Mouse (Mus musculus): ENCODE data around the gene Smpd3. TPM values are rescaled to one million over a fixed set of nuclear protein-coding genes. Genes with fewer than 3 reads are reported as not detected.

Smpd3 gene
- polyA plus RNA-seq, 1 experiment from 2014 or later, result 65.7 TPM

Other genes with a start within 250 kb of the Smpd3 start
- 0.37 and 0.38 TPM in 2 replicates for gene Esrp2, start 201.0 kb downstream of the Smpd3 start, polyA plus RNA-seq (2015; fragmentation: Nextera tagmentation; extraction: Ambion mirVana)
- gene Pla2g15, start 187.6 kb downstream of the Smpd3 start, polyA plus RNA-seq (2015; fragmentation: Nextera tagmentation; extraction: Ambion mirVana), result 23.3 and 24.3 TPM in 2 replicates
- gene Slc7a6, start 169.1 kb downstream of the Smpd3 start, polyA plus RNA-seq (2015; fragmentation: Nextera tagmentation; extraction: Ambion mirVana), result 62.7 and 65.0 TPM in 2 replicates
- 35.2 and 36.2 TPM in 2 replicates for gene Slc7a6os, start 127.1 kb downstream of the Smpd3 start, polyA plus RNA-seq (2015; fragmentation: Nextera tagmentation; extraction: Ambion mirVana)
- 63.4 and 64.4 TPM in 2 replicates for gene Prmt7, start 127.1 kb downstream of the Smpd3 start, polyA plus RNA-seq (2015; fragmentation: Nextera tagmentation; extraction: Ambion mirVana)
- 47.1 and 48.3 TPM in 2 replicates for gene Zfp90, start 77.3 kb upstream of the Smpd3 start, polyA plus RNA-seq (2015; fragmentation: Nextera tagmentation; extraction: Ambion mirVana)
- not detected in 2 replicates for gene 6030452D12Rik, start 162.5 kb upstream of the Smpd3 start, polyA plus RNA-seq (2015; fragmentation: Nextera tagmentation; extraction: Ambion mirVana)
- 0.80 and 1.1 TPM in 2 replicates for gene Cdh3, start 172.9 kb upstream of the Smpd3 start, polyA plus RNA-seq (2015; fragmentation: Nextera tagmentation; extraction: Ambion mirVana)
- gene Gm10073, start 235.5 kb upstream of the Smpd3 start, polyA plus RNA-seq (2015; fragmentation: Nextera tagmentation; extraction: Ambion mirVana), result 5.7 and 9.6 TPM in 2 replicates